Mouse (Mus musculus): ENCODE data around the gene Lypd6b.

Lypd6b gene

GRCm38 (mm10) chr2:49942100-49942499 is 154.6 kb downstream of the Lypd6b start:
- DNase-seq (ENCODE audit: low spot score in 2 of 2) = no peak

- DNase-seq (ENCODE audit: low spot score in 2 of 2) = no peak
Observed at GRCm38 (mm10) chr2:49951681-49952080, 164.2 kb downstream of the Lypd6b start.

GRCm38 (mm10) chr2:49952632-49953293 is 165.3 kb downstream of the Lypd6b start:
- no peak for DNase-seq (ENCODE audit: low spot score in 2 of 2)

- DNase-seq (ENCODE audit: low spot score in 2 of 2) = no peak
Observed at GRCm38 (mm10) chr2:49957449-49957848, 170.0 kb downstream of the Lypd6b start.

- DNase-seq (ENCODE audit: low spot score in 2 of 2) = no peak
Observed at GRCm38 (mm10) chr2:49961991-49962390, 174.5 kb downstream of the Lypd6b start.

- DNase-seq (ENCODE audit: low spot score in 2 of 2) = no peak
Observed at GRCm38 (mm10) chr2:49964899-49965298, 177.4 kb downstream of the Lypd6b start.

- DNase-seq (ENCODE audit: low spot score in 2 of 2) = no peak
Observed at GRCm38 (mm10) chr2:49967748-49968147, 180.3 kb downstream of the Lypd6b start.

GRCm38 (mm10) chr2:49970990-49971389 is 183.5 kb downstream of the Lypd6b start:
- DNase-seq (ENCODE audit: low spot score in 2 of 2) = no peak

- no peak for DNase-seq (ENCODE audit: low spot score in 2 of 2)
Observed at GRCm38 (mm10) chr2:49978606-49979005, 191.1 kb downstream of the Lypd6b start.

GRCm38 (mm10) chr2:49979991-49980390 is 192.5 kb downstream of the Lypd6b start:
- DNase-seq (ENCODE audit: low spot score in 2 of 2) = no peak

GRCm38 (mm10) chr2:49983021-49983420 is 195.5 kb downstream of the Lypd6b start:
- no peak for DNase-seq (ENCODE audit: low spot score in 2 of 2)

GRCm38 (mm10) chr2:49984780-49985179 is 197.3 kb downstream of the Lypd6b start:
- no peak for DNase-seq (ENCODE audit: low spot score in 2 of 2)

GRCm38 (mm10) chr2:49995841-49996240 is 208.4 kb downstream of the Lypd6b start:
- DNase-seq (ENCODE audit: low spot score in 2 of 2) = no peak

GRCm38 (mm10) chr2:49997216-49997615 is 209.7 kb downstream of the Lypd6b start:
- no peak for DNase-seq (ENCODE audit: low spot score in 2 of 2)

Data from natural killer cell, adult 2 months (primary cell).